Mouse (Mus musculus) retina, postnatal 7 days (tissue): ENCODE results near the gene Lrrc47.

Source experiments
- DNase-seq: peaks from one replicate; pipeline ENCODE4 v3.0.0-alpha.2; 2012; ENCODE audit warnings: low read depth, low spot score

Lrrc47 gene

GRCm38 (mm10) chr4:154023754-154024601, 12.4 kb downstream of the Lrrc47 start:
- DNase-seq = no peak

- no peak for DNase-seq
These were observed 13.4 kb downstream of the Lrrc47 start for GRCm38 (mm10) chr4:154024729-154025521.

GRCm38 (mm10) chr4:154025641-154026440, 14.3 kb downstream of the Lrrc47 start, which contains the start of gene Smim1:
TSS of gene Smim1 (minus strand) at chr4:154026230.
- peak; percentile 50 for DNase-seq

- no peak for DNase-seq
These were observed 14.9 kb downstream of the Lrrc47 start for GRCm38 (mm10) chr4:154026441-154026761.

- no peak for DNase-seq
These were observed 16.5 kb downstream of the Lrrc47 start for GRCm38 (mm10) chr4:154028066-154028465.

GRCm38 (mm10) chr4:154028646-154029045, 17.1 kb downstream of the Lrrc47 start:
- no peak for DNase-seq

- DNase-seq = no peak
These were observed 25.6 kb downstream of the Lrrc47 start for GRCm38 (mm10) chr4:154037123-154037522.

GRCm38 (mm10) chr4:154042577-154042976, 31.0 kb downstream of the Lrrc47 start, which contains the start of gene Ccdc27:
TSS of gene Ccdc27 (minus strand) at chr4:154042677.
- DNase-seq = no peak

GRCm38 (mm10) chr4:154045837-154046236, 34.3 kb downstream of the Lrrc47 start:
- no peak for DNase-seq

- no peak for DNase-seq
These were observed 39.9 kb downstream of the Lrrc47 start for GRCm38 (mm10) chr4:154051401-154051800.

GRCm38 (mm10) chr4:154053065-154053464, 41.5 kb downstream of the Lrrc47 start:
- no peak for DNase-seq

- DNase-seq = no peak
These were observed 44.0 kb downstream of the Lrrc47 start for GRCm38 (mm10) chr4:154055482-154055881.

- DNase-seq = no peak
These were observed 44.5 kb downstream of the Lrrc47 start for GRCm38 (mm10) chr4:154056046-154056445.

- DNase-seq = no peak
These were observed 45.1 kb downstream of the Lrrc47 start for GRCm38 (mm10) chr4:154056661-154057060.

GRCm38 (mm10) chr4:154057696-154058095, 46.2 kb downstream of the Lrrc47 start:
- DNase-seq = no peak

GRCm38 (mm10) chr4:154064827-154065773, 53.6 kb downstream of the Lrrc47 start:
- DNase-seq = peak; percentile 43

- peak; percentile 13 for DNase-seq
These were observed 59.4 kb downstream of the Lrrc47 start for GRCm38 (mm10) chr4:154070896-154071295.
